Mouse (Mus musculus) hindbrain, embryonic 10.5 days (tissue): ENCODE results near the gene Rad9a. TPM values are rescaled to one million over a fixed set of nuclear protein-coding genes. Genes with fewer than 3 reads are reported as not detected.

Source experiments
- DNase-seq: peaks from one replicate; pipeline ENCODE4 v3.0.0-alpha.2; 2017; ENCODE audit warnings: low spot score
- H3K27ac ChIP-seq: fragments of 300-500 bp; sonication (generic); 2 replicates; pipeline ENCODE4 v1.5.1; 2016; ENCODE audit warnings: mild to moderate bottlenecking, moderate library complexity
- H3K27me3 ChIP-seq: fragments of 300-500 bp; sonication (generic); 2 replicates; pipeline ENCODE4 v1.6.1; 2016; ENCODE audit warnings: mild to moderate bottlenecking; ENCODE audit not compliant: poor library complexity, insufficient read depth, severe bottlenecking
- H3K36me3 ChIP-seq: fragments of 300-500 bp; sonication (generic); 2 replicates; pipeline ENCODE4 v1.6.1; 2016; ENCODE audit warnings: mild to moderate bottlenecking, moderate library complexity
- H3K4me1 ChIP-seq: fragments of 300-500 bp; sonication (generic); replicated peaks from 2 replicates; pipeline ENCODE4 v1.6.1; 2016; ENCODE audit warnings: mild to moderate bottlenecking
- H3K4me3 ChIP-seq: fragments of 300-500 bp; sonication (generic); 2 replicates; pipeline ENCODE4 v1.5.1; 2016; ENCODE audit warnings: mild to moderate bottlenecking, moderate library complexity
- H3K9me3 ChIP-seq: fragments of 300-500 bp; sonication (generic); 2 replicates; pipeline ENCODE4 v1.6.1; 2016; ENCODE audit warnings: mild to moderate bottlenecking, moderate library complexity
- WGBS: fragments of 180-500 bp; shearing (Covaris S2); methylation state at CpG from one replicate; pipeline ENCODE4 v1.1.7; 2016; 5-methylcytosine and 5-hydroxymethylcytosine counted together
- polyA plus RNA-seq: library from polyadenylated mRNA; unstranded; fragments of >200 nt; fragmentation: Nextera tagmentation; extraction: Ambion mirVana; gene quantifications from 2 replicates; pipeline ENCODE4 v1.2.1, GENCODE M21; 2016

Gene Rad9a
- polyA plus RNA-seq, 1 experiment from 2014 or later: 53.0 TPM

- Histone ChIP-seq H3K4me1 (peaks cover 25% of the 10 kb centered on the region), H3K27me3 (no peaks in the 10 kb centered on the region), H3K4me3 (peak within 1 kb of the TSS; percentile 82), H3K27ac (peak within 1 kb of the TSS; percentile 86), H3K9me3 (no peaks in the 10 kb centered on the region), H3K36me3 (peaks cover 39% of the 10 kb centered on the region)
- 6% methylated on average over 42 of the region's 42 CpGs for WGBS
- peak; percentile 95 for DNase-seq
Measured at GRCm38 (mm10) chr19:4162646-4163542, 38.6 kb downstream of the Rad9a start, which contains the start of gene Rps6kb2. TSS of gene Rps6kb2 (minus strand) at chr19:4163354.

- 97% methylated on average over 8 of the region's 8 CpGs for WGBS
- H3K4me3 ChIP-seq: no peak overlapping the region
- H3K36me3 ChIP-seq: peaks cover 67% of the 10 kb centered on the region
- H3K27me3 ChIP-seq: no peaks in the 10 kb centered on the region
- H3K9me3 ChIP-seq: no peaks in the 10 kb centered on the region
- peaks cover 27% of the 10 kb centered on the region for H3K4me1 ChIP-seq
- no peak overlapping the region for H3K27ac ChIP-seq
- DNase-seq: no peak
Measured at GRCm38 (mm10) chr19:4159049-4159448, 42.4 kb downstream of the Rad9a start.

GRCm38 (mm10) chr19:4156771-4157170, 44.7 kb downstream of the Rad9a start:
- Histone ChIP-seq H3K4me3 (no peak overlapping the region), H3K36me3 (peaks cover 88% of the 10 kb centered on the region), H3K9me3 (no peaks in the 10 kb centered on the region), H3K4me1 (peaks cover 17% of the 10 kb centered on the region), H3K27ac (no peak overlapping the region), H3K27me3 (no peaks in the 10 kb centered on the region)
- WGBS: 92% methylated on average over 12 of the region's 12 CpGs
- no peak for DNase-seq

- Histone ChIP-seq H3K27ac (peak overlapping the region; percentile 76), H3K36me3 (peaks cover 88% of the 10 kb centered on the region)
- 75% methylated on average over 20 of the region's 20 CpGs for WGBS
Measured at GRCm38 (mm10) chr19:4156073-4156579, 45.3 kb downstream of the Rad9a start.

GRCm38 (mm10) chr19:4155223-4156072, 46.0 kb downstream of the Rad9a start:
- H3K4me3 ChIP-seq: no peak overlapping the region
- no peaks in the 10 kb centered on the region for H3K9me3 ChIP-seq
- H3K4me1 ChIP-seq: peaks cover 17% of the 10 kb centered on the region
- DNase-seq: no peak
- peaks cover 88% of the 10 kb centered on the region for H3K36me3 ChIP-seq
- WGBS: 76% methylated on average over 6 of the region's 6 CpGs
- peak overlapping the region; percentile 76 for H3K27ac ChIP-seq
- no peaks in the 10 kb centered on the region for H3K27me3 ChIP-seq

More at GRCm38 (mm10) chr19:4156073-4156579, 45.3 kb downstream of the Rad9a start:
- Histone ChIP-seq H3K27me3 (no peaks in the 10 kb centered on the region), H3K9me3 (no peaks in the 10 kb centered on the region), H3K4me3 (no peak overlapping the region), H3K4me1 (peaks cover 17% of the 10 kb centered on the region)
- DNase-seq: no peak

- H3K9me3 ChIP-seq: no peaks in the 10 kb centered on the region
- peaks cover 25% of the 10 kb centered on the region for H3K4me1 ChIP-seq
- no peak overlapping the region for H3K27ac ChIP-seq
- peaks cover 90% of the 10 kb centered on the region for H3K36me3 ChIP-seq
- WGBS: 81% methylated on average over 13 of the region's 13 CpGs
- no peak for DNase-seq
- H3K4me3 ChIP-seq: no peak overlapping the region
- H3K27me3 ChIP-seq: no peaks in the 10 kb centered on the region
Measured at GRCm38 (mm10) chr19:4154437-4155222, 46.8 kb downstream of the Rad9a start.

GRCm38 (mm10) chr19:4153232-4153654, 48.2 kb downstream of the Rad9a start, which contains the start of gene Ptprcap:
TSS of gene Ptprcap (plus strand) at chr19:4153604.
- 80% methylated on average over 11 of the region's 11 CpGs for WGBS
- no peak within 1 kb of the TSS for H3K4me3 ChIP-seq
- peaks cover 38% of the 10 kb centered on the region for H3K4me1 ChIP-seq
- 0 out of 2 replicates have a peak within 1 kb of the TSS, but pooled peaks have one; percentile 0 for H3K27ac ChIP-seq
- no peaks in the 10 kb centered on the region for H3K27me3 ChIP-seq
- DNase-seq: no peak
- no peaks in the 10 kb centered on the region for H3K9me3 ChIP-seq
- H3K36me3 ChIP-seq: peaks cover 76% of the 10 kb centered on the region

GRCm38 (mm10) chr19:4152445-4153231, 48.8 kb downstream of the Rad9a start:
- H3K36me3 ChIP-seq: peaks cover 70% of the 10 kb centered on the region
- 90% methylated on average over 8 of the region's 8 CpGs for WGBS

GRCm38 (mm10) chr19:4151898-4152297, 49.6 kb downstream of the Rad9a start:
- H3K36me3 ChIP-seq: peaks cover 63% of the 10 kb centered on the region

More at GRCm38 (mm10) chr19:4152445-4153231, 48.8 kb downstream of the Rad9a start:
- H3K27ac ChIP-seq: no peak overlapping the region
- no peaks in the 10 kb centered on the region for H3K27me3 ChIP-seq
- H3K4me3 ChIP-seq: no peak overlapping the region
- DNase-seq: no peak
- H3K4me1 ChIP-seq: peaks cover 44% of the 10 kb centered on the region
- no peaks in the 10 kb centered on the region for H3K9me3 ChIP-seq

GRCm38 (mm10) chr19:4151488-4151860, 50.0 kb downstream of the Rad9a start:
- no peak overlapping the region for H3K27ac ChIP-seq
- H3K4me3 ChIP-seq: no peak overlapping the region
- H3K36me3 ChIP-seq: peaks cover 58% of the 10 kb centered on the region
- WGBS: 85% methylated on average over 5 of the region's 5 CpGs
- peaks cover 49% of the 10 kb centered on the region for H3K4me1 ChIP-seq
- no peak for DNase-seq
- H3K9me3 ChIP-seq: no peaks in the 10 kb centered on the region
- no peaks in the 10 kb centered on the region for H3K27me3 ChIP-seq

More at GRCm38 (mm10) chr19:4151898-4152297, 49.6 kb downstream of the Rad9a start:
- no peaks in the 10 kb centered on the region for H3K9me3 ChIP-seq
- no peak overlapping the region for H3K4me3 ChIP-seq
- no peak for DNase-seq
- H3K27ac ChIP-seq: no peak overlapping the region
- 88% methylated on average over 5 of the region's 5 CpGs for WGBS
- H3K4me1 ChIP-seq: peaks cover 49% of the 10 kb centered on the region
- H3K27me3 ChIP-seq: no peaks in the 10 kb centered on the region
